Mouse (Mus musculus) stomach, embryonic 14.5 days (tissue): ENCODE results near the gene Olfr1178. TPM values are rescaled to one million over a fixed set of nuclear protein-coding genes. Genes with fewer than 3 reads are reported as not detected.

Experiments
- polyA plus RNA-seq: library from polyadenylated mRNA; unstranded; fragments of >200 nt; fragmentation: Nextera tagmentation; extraction: Ambion mirVana; gene quantifications from 2 replicates; pipeline ENCODE4 v1.2.1, GENCODE M21; 2014

The Olfr1178 gene
- polyA plus RNA-seq, 1 experiment from 2014 or later, result not detected

Other genes with a start within 250 kb of the Olfr1178 start
- gene Olfr1167, start 231.9 kb upstream of the Olfr1178 start, polyA plus RNA-seq, result not detected in 2 replicates
- not detected in 2 replicates for gene Olfr1168, start 205.2 kb upstream of the Olfr1178 start, polyA plus RNA-seq
- gene Olfr1170, start 158.7 kb upstream of the Olfr1178 start, polyA plus RNA-seq, result not detected in 2 replicates
- not detected in 2 replicates for gene Olfr1173, start 107.2 kb upstream of the Olfr1178 start, polyA plus RNA-seq
- gene Olfr1174-ps, start 71.9 kb upstream of the Olfr1178 start, polyA plus RNA-seq, result not detected in 2 replicates
- not detected in 2 replicates for gene Olfr1175-ps, start 59.8 kb upstream of the Olfr1178 start, polyA plus RNA-seq
- not detected in 2 replicates for gene Olfr1176, start 50.3 kb upstream of the Olfr1178 start, polyA plus RNA-seq
- not detected in 2 replicates for gene Olfr1177-ps, start 40.6 kb upstream of the Olfr1178 start, polyA plus RNA-seq
- gene Olfr1179, start 19.4 kb downstream of the Olfr1178 start, polyA plus RNA-seq, result not detected in 2 replicates
- gene Olfr1180, start 32.1 kb downstream of the Olfr1178 start, polyA plus RNA-seq, result not detected in 2 replicates
- not detected in 2 replicates for gene Olfr1181, start 39.1 kb downstream of the Olfr1178 start, polyA plus RNA-seq
- gene Gm13757, start 62.1 kb downstream of the Olfr1178 start, polyA plus RNA-seq, result not detected in 2 replicates
- not detected in 2 replicates for gene Olfr1183, start 67.8 kb downstream of the Olfr1178 start, polyA plus RNA-seq
- not detected in 2 replicates for gene Olfr1184, start 96.5 kb downstream of the Olfr1178 start, polyA plus RNA-seq
- gene Olfr1185-ps1, start 106.3 kb downstream of the Olfr1178 start, polyA plus RNA-seq, result not detected in 2 replicates
- not detected in 2 replicates for gene Olfr1186, start 131.5 kb downstream of the Olfr1178 start, polyA plus RNA-seq
- not detected in 2 replicates for gene Olfr1188, start 169.9 kb downstream of the Olfr1178 start, polyA plus RNA-seq
- gene Olfr1189, start 199.4 kb downstream of the Olfr1178 start, polyA plus RNA-seq, result not detected in 2 replicates